ENCODE assay signal across 10 mouse cellular contexts in the genomic region with DNA sequence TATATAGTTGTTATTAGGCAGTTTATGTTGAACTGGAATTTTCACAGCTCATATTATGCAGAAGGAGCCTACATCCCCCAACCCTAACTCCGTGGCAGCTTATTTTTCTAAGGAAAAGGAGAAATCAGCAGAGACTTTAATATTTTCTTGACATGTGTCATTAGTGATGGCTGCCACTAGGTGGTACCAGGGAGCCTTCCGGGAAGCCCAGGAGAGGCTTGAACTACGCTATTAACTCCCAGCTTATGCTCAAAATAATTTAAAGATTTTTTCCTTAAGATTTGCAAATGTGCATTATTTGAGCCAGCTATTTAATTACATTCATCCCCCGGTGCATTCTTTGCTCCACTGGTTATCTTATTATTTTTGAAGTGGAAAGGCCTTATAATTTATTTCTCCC.
DNase-seq lines count a peak whose midpoint lies in the region; ATAC-seq and TF ChIP-seq lines count a peak whose summit lies in the region.
"Had no signal": no experiment of that assay in that cellular context is flagged by ENCODE, and none has a peak within 500 bp of the region (broad histone marks: within the 10 kb centered on the region; RNA-seq: fewer than 3 reads in every experiment).

No protein-coding gene starts in this region.

- H3K4me3 ChIP-seq in hindbrain, postnatal 0 days (ENCODE audit: low read length), result no peak overlapping the region
- H3K4me3 ChIP-seq in midbrain, embryonic 14.5 days (replicated peaks; ENCODE audit: low read depth, low read length), result no peak overlapping the region
- H3K4me3 ChIP-seq: embryonic facial prominence, embryonic 13.5 days; limb, embryonic 12.5 days had no signal

- no peaks in the 10 kb centered on the region for H3K9me3 ChIP-seq in hindbrain, postnatal 0 days (ENCODE audit: low read length)
- H3K9me3 ChIP-seq in midbrain, embryonic 14.5 days (ENCODE audit: control insufficient read depth, low read length), result no peaks in the 10 kb centered on the region
- H3K9me3 ChIP-seq: embryonic facial prominence, embryonic 13.5 days; limb, embryonic 12.5 days had no signal

- no peak overlapping the region for H3K9ac ChIP-seq in hindbrain, postnatal 0 days (replicated peaks; ENCODE audit: low read length)
- no peak overlapping the region for H3K9ac ChIP-seq in midbrain, embryonic 14.5 days (replicated peaks; ENCODE audit: low read length)
- H3K9ac ChIP-seq: embryonic facial prominence, embryonic 13.5 days; limb, embryonic 12.5 days had no signal

- no peaks in the 10 kb centered on the region; the same call in 1 of the 2 replicates for H3K27me3 ChIP-seq in hindbrain, postnatal 0 days (ENCODE audit: insufficient read depth, low read length)
- no peaks in the 10 kb centered on the region; the same call in 1 of the 2 replicates for H3K27me3 ChIP-seq in midbrain, embryonic 14.5 days (ENCODE audit: control insufficient read depth, insufficient read depth, low read length)

- peak; percentile 68 for ATAC-seq in hindbrain, postnatal 0 days
- ATAC-seq in midbrain, embryonic 14.5 days (ENCODE audit: low FRiP score, low TSS enrichment), result peak; percentile 37; the same call in 1 of the 2 replicates
- no peak for ATAC-seq in erythroid progenitor cell, adult 5-6 weeks (replicated peaks; ENCODE audit: low FRiP score, poor library complexity, severe bottlenecking)

- H3K36me3 ChIP-seq in hindbrain, postnatal 0 days (ENCODE audit: insufficient read depth, low read length), result no peaks in the 10 kb centered on the region
- no peaks in the 10 kb centered on the region for H3K36me3 ChIP-seq in midbrain, embryonic 14.5 days (ENCODE audit: control insufficient read depth, insufficient read depth, low read length)
- H3K36me3 ChIP-seq: embryonic facial prominence, embryonic 13.5 days; limb, embryonic 12.5 days had no signal

- H3K4me2 ChIP-seq in hindbrain, postnatal 0 days (ENCODE audit: low read depth, low read length), result no peak overlapping the region
- H3K4me2 ChIP-seq in midbrain, embryonic 14.5 days (ENCODE audit: low read length), result no peak overlapping the region
- H3K4me2 ChIP-seq: embryonic facial prominence, embryonic 13.5 days; limb, embryonic 12.5 days had no signal

- no peak overlapping the region for H3K27ac ChIP-seq in hindbrain, postnatal 0 days
- H3K27ac ChIP-seq in midbrain, embryonic 14.5 days (replicated peaks; ENCODE audit: low read depth, low read length), result no peak overlapping the region
- H3K27ac ChIP-seq: embryonic facial prominence, embryonic 13.5 days; limb, embryonic 12.5 days had no signal

- no peaks in the 10 kb centered on the region for H3K4me1 ChIP-seq in hindbrain, postnatal 0 days (ENCODE audit: insufficient read depth, low read length)
- no peaks in the 10 kb centered on the region for H3K4me1 ChIP-seq in midbrain, embryonic 14.5 days (ENCODE audit: control insufficient read depth, insufficient read depth, low read length)
- H3K4me1 ChIP-seq: embryonic facial prominence, embryonic 13.5 days; limb, embryonic 12.5 days had no signal

- WGBS in hindbrain, postnatal 0 days, result 7% methylated on average over 4 of the region's 4 CpGs
- 11% methylated on average over 4 of the region's 4 CpGs for WGBS in midbrain, embryonic 14.5 days

- DNase-seq in kidney, adult 9 months, result peak; percentile 15
- DNase-seq in kidney, adult 11 months, result no peak
- peak; percentile 38 to 39 for DNase-seq in B cell, adult 2 months
- peak; percentile 80 for DNase-seq in NIH3T3 (ENCODE audit: low read depth)
- peak; percentile 25 to 53 for DNase-seq in cerebellum, postnatal 4 days (ENCODE audit: low spot score in 2 of 2)
- peak; percentile 75 for DNase-seq in hindbrain, postnatal 0 days (ENCODE audit: low spot score)
- DNase-seq in midbrain, embryonic 14.5 days, result peak; percentile 78

- peak; percentile 83 for TF ChIP-seq CTCF in hindbrain, postnatal 0 days (IDR thresholded peaks at IDR 0.05; ENCODE audit: low read depth)
